Mouse (Mus musculus) intestine, embryonic 14.5 days (tissue): ENCODE measurements at regions not wholly inside any gene's neighbourhood (a gene's known extent, or its start where the extent isn't known, plus 50 kb on each side); places are given as distances from the start of the nearest gene placed in this dataset.
A peak's percentile ranks its signal among the peaks of the same experiment; 100 is the strongest.

ENCODE experiments used
- ATAC-seq: fragments of 200-750 bp; cut with Nextera tagmentation; replicated peaks from 2 replicates; pipeline ENCODE4 v1.8.0; 2017; ENCODE audit warnings: low read depth, moderate number of reproducible peaks, moderate TSS enrichment, moderate library complexity; ENCODE audit not compliant: low FRiP score, low TSS enrichment
- DNase-seq: peaks from one replicate; pipeline ENCODE4 v3.0.0-alpha.2; 2018; ENCODE audit warnings: low spot score
- H3K27ac ChIP-seq: fragments of 300-500 bp; sonication (generic); 2 replicates; pipeline ENCODE4 v1.5.1; 2014; ENCODE audit warnings: low read depth, mild to moderate bottlenecking, control low read depth
- H3K27me3 ChIP-seq: fragments of 300-500 bp; sonication (generic); replicated peaks from 2 replicates; pipeline ENCODE4 v1.6.1; 2014; ENCODE audit warnings: low read length, control low read depth; ENCODE audit not compliant: control insufficient read depth, insufficient read depth
- H3K36me3 ChIP-seq: fragments of 300-500 bp; sonication (generic); 2 replicates; pipeline ENCODE4 v1.6.1; 2014; ENCODE audit warnings: low read length, control low read depth; ENCODE audit not compliant: control insufficient read depth, insufficient read depth
- H3K4me1 ChIP-seq: fragments of 300-500 bp; sonication (generic); replicated peaks from 2 replicates; pipeline ENCODE4 v1.6.1; 2014; ENCODE audit warnings: low read length, control low read depth, mixed read lengths; ENCODE audit not compliant: control insufficient read depth, insufficient read depth
- H3K4me2 ChIP-seq: fragments of 300-500 bp; sonication (generic); 2 replicates; pipeline ENCODE4 v1.6.1; 2014; ENCODE audit warnings: low read length
- H3K4me3 ChIP-seq: fragments of 300-500 bp; sonication (generic); 2 replicates; pipeline ENCODE4 v1.5.1; 2014; ENCODE audit warnings: low read depth, low read length, control low read depth, mixed read lengths
- H3K9ac ChIP-seq: fragments of 300-500 bp; sonication (generic); 2 replicates; pipeline ENCODE4 v1.6.1; 2014; ENCODE audit warnings: mild to moderate bottlenecking, low read length
- H3K9me3 ChIP-seq: fragments of 300-500 bp; sonication (generic); 2 replicates; pipeline ENCODE4 v1.6.1; 2016; ENCODE audit warnings: low read length, control low read depth; ENCODE audit not compliant: control insufficient read depth
- WGBS: fragments of 180-500 bp; shearing (Covaris S2); extraction: QIAGEN DNeasy Blood & Tissue Kit; methylation state at CpG from one replicate; pipeline ENCODE4 v1.1.7; 2014; 5-methylcytosine and 5-hydroxymethylcytosine counted together

GRCm38 (mm10) chr10:37423047-37423446 lies 284.3 kb upstream of the Marcks start:
- ATAC-seq: no peak
- no peaks in the 10 kb centered on the region for H3K36me3 ChIP-seq
- peaks cover 4% of the 10 kb centered on the region; the same call in 1 of the 2 replicates for H3K4me1 ChIP-seq
- peak overlapping the region; percentile 18; the same call in 1 of the 2 replicates for H3K27ac ChIP-seq
- no peak overlapping the region for H3K4me2 ChIP-seq
- H3K9me3 ChIP-seq: no peaks in the 10 kb centered on the region
- H3K4me3 ChIP-seq: no peak overlapping the region
- DNase-seq: no peak
- WGBS: 13% methylated on average over 1 of the region's 1 CpGs
- H3K27me3 ChIP-seq: no peaks in the 10 kb centered on the region
- no peak overlapping the region for H3K9ac ChIP-seq

GRCm38 (mm10) chr10:37422612-37423011 lies 283.9 kb upstream of the Marcks start:
- Histone ChIP-seq H3K4me2 (no peak overlapping the region), H3K27ac (0 out of 2 replicates have a peak overlapping the region, but pooled peaks have one; percentile 14), H3K4me3 (no peak overlapping the region), H3K4me1 (peaks cover 4% of the 10 kb centered on the region; the same call in 1 of the 2 replicates), H3K27me3 (no peaks in the 10 kb centered on the region), H3K9me3 (no peaks in the 10 kb centered on the region), H3K9ac (no peak overlapping the region), H3K36me3 (no peaks in the 10 kb centered on the region)
- no peak for DNase-seq
- 0 out of 2 replicates have a peak, but pooled peaks have one; percentile 27 for ATAC-seq
- WGBS: 25% methylated on average over 2 of the region's 2 CpGs

- no peak for DNase-seq
- H3K4me2 ChIP-seq: no peak overlapping the region
- H3K36me3 ChIP-seq: no peaks in the 10 kb centered on the region
- WGBS: 70% methylated on average over 1 of the region's 1 CpGs
- ATAC-seq: no peak
- no peaks in the 10 kb centered on the region for H3K9me3 ChIP-seq
- H3K9ac ChIP-seq: no peak overlapping the region
- no peak overlapping the region for H3K27ac ChIP-seq
- no peaks in the 10 kb centered on the region for H3K4me1 ChIP-seq
- no peak overlapping the region for H3K4me3 ChIP-seq
- H3K27me3 ChIP-seq: no peaks in the 10 kb centered on the region
Observed at GRCm38 (mm10) chr10:37416321-37416720, 277.6 kb upstream of the Marcks start.

- no peaks in the 10 kb centered on the region for H3K27me3 ChIP-seq
- DNase-seq (no peak), ATAC-seq (no peak)
- no peak overlapping the region for H3K4me3 ChIP-seq
- H3K27ac ChIP-seq: no peak overlapping the region
- no peaks in the 10 kb centered on the region for H3K9me3 ChIP-seq
- H3K9ac ChIP-seq: no peak overlapping the region
- no peaks in the 10 kb centered on the region for H3K4me1 ChIP-seq
- no peak overlapping the region for H3K4me2 ChIP-seq
- 90% methylated on average over 1 of the region's 1 CpGs for WGBS
- H3K36me3 ChIP-seq: no peaks in the 10 kb centered on the region
Observed at GRCm38 (mm10) chr10:37412401-37412800, 273.7 kb upstream of the Marcks start.

GRCm38 (mm10) chr10:37409749-37410148 lies 271.0 kb upstream of the Marcks start:
- H3K27ac ChIP-seq: no peak overlapping the region
- ATAC-seq: no peak
- no peaks in the 10 kb centered on the region for H3K9me3 ChIP-seq
- H3K4me2 ChIP-seq: no peak overlapping the region
- WGBS: 66% methylated on average over 1 of the region's 1 CpGs
- H3K27me3 ChIP-seq: no peaks in the 10 kb centered on the region
- H3K36me3 ChIP-seq: no peaks in the 10 kb centered on the region
- no peak for DNase-seq
- H3K9ac ChIP-seq: no peak overlapping the region
- H3K4me3 ChIP-seq: no peak overlapping the region
- no peaks in the 10 kb centered on the region for H3K4me1 ChIP-seq

GRCm38 (mm10) chr10:37407487-37407886 lies 268.8 kb upstream of the Marcks start:
- no peaks in the 10 kb centered on the region for H3K36me3 ChIP-seq
- H3K9me3 ChIP-seq: no peaks in the 10 kb centered on the region
- 89% methylated on average over 2 of the region's 2 CpGs for WGBS
- no peaks in the 10 kb centered on the region for H3K4me1 ChIP-seq
- H3K4me3 ChIP-seq: no peak overlapping the region
- DNase-seq (no peak), ATAC-seq (no peak)
- no peak overlapping the region for H3K27ac ChIP-seq
- H3K4me2 ChIP-seq: no peak overlapping the region
- no peak overlapping the region for H3K9ac ChIP-seq
- no peaks in the 10 kb centered on the region for H3K27me3 ChIP-seq

GRCm38 (mm10) chr10:37404933-37405332 lies 266.2 kb upstream of the Marcks start:
- Histone ChIP-seq H3K4me1 (peaks cover 11% of the 10 kb centered on the region), H3K4me2 (no peak overlapping the region), H3K9me3 (no peaks in the 10 kb centered on the region), H3K36me3 (no peaks in the 10 kb centered on the region), H3K9ac (no peak overlapping the region), H3K4me3 (no peak overlapping the region), H3K27ac (no peak overlapping the region), H3K27me3 (no peaks in the 10 kb centered on the region)
- ATAC-seq (no peak), DNase-seq (no peak)
- WGBS: 91% methylated on average over 4 of the region's 4 CpGs

- no peaks in the 10 kb centered on the region for H3K9me3 ChIP-seq
- H3K36me3 ChIP-seq: no peaks in the 10 kb centered on the region
- no peak for ATAC-seq
- no peak for DNase-seq
- H3K4me3 ChIP-seq: no peak overlapping the region
- H3K9ac ChIP-seq: no peak overlapping the region
- H3K27me3 ChIP-seq: no peaks in the 10 kb centered on the region
- no peak overlapping the region for H3K4me2 ChIP-seq
- H3K27ac ChIP-seq: no peak overlapping the region
- peaks cover 11% of the 10 kb centered on the region for H3K4me1 ChIP-seq
Observed at GRCm38 (mm10) chr10:37404407-37404806, 265.7 kb upstream of the Marcks start.

GRCm38 (mm10) chr10:37402376-37402775 lies 263.7 kb upstream of the Marcks start:
- Histone ChIP-seq H3K4me2 (no peak overlapping the region), H3K4me3 (no peak overlapping the region), H3K27me3 (no peaks in the 10 kb centered on the region), H3K9ac (no peak overlapping the region), H3K27ac (no peak overlapping the region), H3K36me3 (no peaks in the 10 kb centered on the region), H3K9me3 (no peaks in the 10 kb centered on the region), H3K4me1 (peaks cover 19% of the 10 kb centered on the region)
- DNase-seq (no peak), ATAC-seq (no peak)
- WGBS: 92% methylated on average over 1 of the region's 1 CpGs
